Mouse (Mus musculus) CH12.LX (cell line): ENCODE measurements around the gene Stard8. TPM values are rescaled to one million over a fixed set of nuclear protein-coding genes. Genes with fewer than 3 reads are reported as not detected.

ENCODE experiments used
- DNase-seq: peaks from one replicate; pipeline ENCODE4 v3.0.0-alpha.2; 2013; ENCODE audit errors: extremely low read depth
- H3K27ac ChIP-seq: 2 replicates; pipeline ENCODE4 v1.5.1; 2012; ENCODE audit warnings: low read depth, mild to moderate bottlenecking, control low read depth, moderate library complexity; ENCODE audit not compliant: insufficient read depth
- H3K27me3 ChIP-seq: replicated peaks from 2 replicates; pipeline ENCODE3; 2012; ENCODE audit warnings: inconsistent platforms
- H3K36me3 ChIP-seq, 2 experiments: replicated peaks in 1 of 2; 2 replicates each; pipeline versions ENCODE3 to v1.6.1; 2012; ENCODE audit warnings: inconsistent platforms in 1 of 2, low read length in 1 of 2, mild to moderate bottlenecking in 1 of 2, mixed read lengths in 1 of 2, moderate library complexity in 1 of 2; ENCODE audit not compliant: control insufficient read depth in 1 of 2, insufficient read depth in 1 of 2
- H3K4me1 ChIP-seq, 2 experiments: 2 replicates each; pipeline ENCODE4 v1.6.1; 2012; ENCODE audit warnings: inconsistent platforms in 1 of 2, moderate library complexity in 1 of 2; ENCODE audit not compliant: insufficient read depth in 2 of 2, control insufficient read depth in 1 of 2
- H3K4me2 ChIP-seq: 2 replicates; pipeline ENCODE4 v1.6.1; 2012; ENCODE audit warnings: low read depth, mild to moderate bottlenecking, control low read depth; ENCODE audit not compliant: poor library complexity, insufficient read depth, severe bottlenecking
- H3K4me3 ChIP-seq, 3 experiments: fragments of 150-350 bp in 1 of 3; sonication (generic) in 1 of 3; replicated peaks in 1 of 3; 2 replicates each; pipeline versions ENCODE3 to v1.5.1; 2011 to 2012; ENCODE audit warnings: low read depth in 2 of 3, low read length in 2 of 3, mild to moderate bottlenecking in 2 of 3, moderate library complexity in 2 of 3, control low read depth in 1 of 3, improper control_type of control experiment in 1 of 3, inconsistent platforms in 1 of 3, mixed read lengths in 1 of 3; ENCODE audit not compliant: poor library complexity in 1 of 3
- H3K79me2 ChIP-seq: replicated peaks from 2 replicates; pipeline ENCODE4 v1.6.1; 2012; ENCODE audit warnings: mild to moderate bottlenecking, moderate library complexity; ENCODE audit not compliant: control insufficient read depth, poor library complexity, insufficient read depth, severe bottlenecking; ENCODE audit errors: extremely low read depth
- H3K9ac ChIP-seq: 2 replicates; pipeline ENCODE4 v1.6.1; 2012; ENCODE audit warnings: low read depth, mild to moderate bottlenecking, control low read depth, moderate library complexity; ENCODE audit not compliant: insufficient read depth
- H3K9me3 ChIP-seq: replicated peaks from 2 replicates; pipeline ENCODE3; 2012; ENCODE audit warnings: low read length, inconsistent platforms, mixed read lengths
- BHLHE40 ChIP-seq: IDR thresholded peaks from 2 replicates; pipeline ENCODE4 v1.6.1; 2011; ENCODE audit warnings: mild to moderate bottlenecking, low read depth, low read length, improper control_type of control experiment
- CHD1 ChIP-seq: IDR thresholded peaks from 2 replicates; pipeline ENCODE4 v1.6.1; 2012; ENCODE audit warnings: low read depth, low read length, improper control_type of control experiment, inconsistent platforms
- CTCF ChIP-seq, 2 experiments: IDR thresholded peaks in 1 of 2; conservative IDR thresholded peaks in 1 of 2; 2 replicates each; pipeline ENCODE4 v1.5.1; 2011 to 2012; ENCODE audit warnings: low read depth in 2 of 2, low read length in 2 of 2, improper control_type of control experiment in 1 of 2, inconsistent platforms in 1 of 2, mild to moderate bottlenecking in 1 of 2, moderate library complexity in 1 of 2
- ELF1 ChIP-seq: IDR thresholded peaks from 2 replicates; pipeline ENCODE4 v1.6.1; 2014; ENCODE audit warnings: low read depth, mild to moderate bottlenecking, inconsistent platforms, low read length, improper control_type of control experiment
- EP300 ChIP-seq: IDR thresholded peaks from 2 replicates; pipeline ENCODE4 v1.6.1; 2011; ENCODE audit warnings: low read length, improper control_type of control experiment
- GABPA ChIP-seq: IDR thresholded peaks from 2 replicates; pipeline ENCODE4 v1.6.1; 2012; ENCODE audit warnings: low read depth, low read length, improper control_type of control experiment, inconsistent platforms; ENCODE audit not compliant: insufficient replicate concordance
- MAX ChIP-seq: IDR thresholded peaks from 2 replicates; pipeline ENCODE4 v1.6.1; 2011; ENCODE audit warnings: low read length, improper control_type of control experiment
- MYC ChIP-seq: IDR thresholded peaks from 2 replicates; pipeline ENCODE4 v1.6.1; 2011; ENCODE audit warnings: low read depth, mild to moderate bottlenecking, improper control_type of control experiment, low read length
- NELFE ChIP-seq: IDR thresholded peaks from 2 replicates; pipeline ENCODE4 v1.6.1; 2011; ENCODE audit warnings: low read depth, low read length, improper control_type of control experiment
- UBTF ChIP-seq: IDR thresholded peaks from 2 replicates; pipeline ENCODE4 v1.6.1; 2012; ENCODE audit warnings: low read depth, mild to moderate bottlenecking, inconsistent platforms, low read length, improper control_type of control experiment, moderate library complexity
- USF1 ChIP-seq: IDR thresholded peaks from 2 replicates; pipeline ENCODE4 v1.6.1; 2014; ENCODE audit warnings: low read depth, mild to moderate bottlenecking, inconsistent platforms, low read length, improper control_type of control experiment
- USF2 ChIP-seq: conservative IDR thresholded peaks from 2 replicates; pipeline ENCODE4 v1.6.1; 2011; ENCODE audit warnings: low read depth, low read length, improper control_type of control experiment
- ZC3H11A ChIP-seq: IDR thresholded peaks from 2 replicates; pipeline ENCODE4 v1.6.1; 2012; ENCODE audit warnings: low read depth, mild to moderate bottlenecking, inconsistent platforms, low read length, improper control_type of control experiment
- dilution Hi-C: fragments of 300-500 bp; cut with MboI; formaldehyde crosslinking; loops from 2 replicates; pipeline ENCODE4 v1.14.3; 2020; ENCODE audit warnings: low sequenced_read_pairs; ENCODE audit not compliant: extremely low pct_unique_long_range_greater_than_20kb, extremely low pct_ligation_motif_present
- in situ Hi-C: fragments of 300-500 bp; cut with MboI; formaldehyde crosslinking; loops from 3 replicates; pipeline ENCODE4 v1.14.3; 2019; ENCODE audit warnings: low sequenced_read_pairs, low pct_ligation_motif_present, low pct_unique_long_range_greater_than_20kb, mixed read lengths
- polyA plus RNA-seq: library from polyadenylated mRNA; unstranded; fragments of >175 nt; gene quantifications from 2 replicates; pipeline ENCODE4 v1.2.1, GENCODE M21; 2012; ENCODE audit warnings: low read depth; ENCODE audit not compliant: insufficient read length
- total RNA-seq, 2 experiments: library from RNA; depleted of rRNA; stranded (reverse); fragments of 300-350 nt in 1 of 2; fragments of >200 nt in 1 of 2; gene quantifications; 2 replicates each; pipeline ENCODE4 v1.2.3; 2012 to 2014

Stard8 gene
- total and polyA plus RNA-seq, 3 experiments = 0.17 to 0.35 (median 0.19) TPM

GRCm38 (mm10) chrX:99042451-99042951, 39.5 kb downstream of the Stard8 start:
- DNase-seq = peak; percentile 55
- no peaks in the 10 kb centered on the region for H3K36me3 ChIP-seq
- peak overlapping the region; percentile 45; the same call in 1 of the 2 replicates for H3K9ac ChIP-seq
- no peaks in the 10 kb centered on the region for H3K9me3 ChIP-seq
- no peaks in the 10 kb centered on the region for H3K79me2 ChIP-seq
- H3K4me1 ChIP-seq = no peaks in the 10 kb centered on the region
- TF ChIP-seq USF2 (no peak), UBTF (no peak), ELF1 (no peak), CTCF (conservative IDR thresholded peaks at IDR 0.05 in 1 of 2, IDR thresholded peaks at IDR 0.05 in 1 of 2; ENCODE audit: low read depth in 2 of 2, low read length in 2 of 2) (no peak), MAX (no peak), USF1 (no peak), EP300 (no peak)
- no peaks in the 10 kb centered on the region for H3K27me3 ChIP-seq
- dilution Hi-C loops (no loop called here), in situ Hi-C loops (no loop called here)
- H3K4me3 ChIP-seq = peak overlapping the region in 2 of 3 experiments; percentile 32 to 68
- H3K27ac ChIP-seq = no peak overlapping the region
- peak overlapping the region; percentile 80 for H3K4me2 ChIP-seq

DNA sequence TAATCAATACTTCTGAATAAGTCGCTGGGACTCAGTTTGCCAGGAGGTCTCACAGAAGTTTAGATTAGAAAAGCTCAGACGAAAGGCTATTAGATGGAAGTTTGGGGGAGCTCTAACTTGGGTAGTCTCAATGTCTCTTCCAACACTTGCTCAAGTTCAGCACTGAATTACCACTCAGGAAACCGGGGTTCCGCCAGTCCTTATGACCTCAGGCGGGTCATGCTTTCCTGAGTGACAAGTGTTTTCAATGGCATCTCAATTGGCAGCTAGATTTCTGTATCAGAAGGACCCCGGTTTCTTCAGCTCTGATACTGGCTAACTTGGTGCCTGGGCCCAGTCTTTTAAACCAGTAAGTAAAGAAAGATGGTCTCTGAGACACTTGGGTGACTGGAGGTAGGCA, 40.2 kb downstream of the Stard8 start:
- Histone ChIP-seq H3K79me2 (no peaks in the 10 kb centered on the region), H3K36me3 (no peaks in the 10 kb centered on the region), H3K4me1 (no peaks in the 10 kb centered on the region), H3K4me2 (no peak overlapping the region), H3K9me3 (no peaks in the 10 kb centered on the region), H3K27ac (no peak overlapping the region), H3K4me3 (no peak overlapping the region), H3K9ac (no peak overlapping the region), H3K27me3 (no peaks in the 10 kb centered on the region)
- in situ Hi-C loops (no loop called here), dilution Hi-C loops (no loop called here)
- no peak for DNase-seq
- TF ChIP-seq MYC = no peak

DNA sequence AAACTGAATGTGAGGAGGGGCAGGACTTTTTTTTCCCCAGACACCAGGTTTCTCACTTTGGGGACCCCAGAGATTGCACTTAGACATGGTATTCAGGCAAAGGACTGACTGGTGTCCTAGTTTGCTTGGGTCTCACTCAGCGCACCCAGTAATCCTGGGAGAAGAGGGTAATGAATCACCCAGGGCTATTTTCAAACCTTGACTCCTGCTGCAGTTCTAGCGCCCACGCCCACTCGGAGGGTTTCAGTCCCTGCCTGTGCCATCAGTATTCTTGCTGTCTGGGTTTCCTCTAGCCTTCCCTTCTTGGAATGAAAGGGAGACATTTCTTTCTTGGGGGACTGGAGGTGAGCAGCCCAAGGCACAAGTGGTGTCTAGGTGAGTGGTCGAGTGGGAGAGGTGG, 40.7 kb downstream of the Stard8 start:
- dilution Hi-C loops = no loop called here

More for the DNA sequence above, 40.7 kb downstream of the Stard8 start:
- no peak overlapping the region for H3K4me2 ChIP-seq
- H3K9ac ChIP-seq = no peak overlapping the region
- no peak overlapping the region for H3K27ac ChIP-seq
- no peaks in the 10 kb centered on the region for H3K4me1 ChIP-seq
- no peaks in the 10 kb centered on the region for H3K9me3 ChIP-seq
- H3K36me3 ChIP-seq = no peaks in the 10 kb centered on the region
- no peaks in the 10 kb centered on the region for H3K79me2 ChIP-seq
- no peaks in the 10 kb centered on the region for H3K27me3 ChIP-seq
- in situ Hi-C loops = no loop called here
- H3K4me3 ChIP-seq = no peak overlapping the region
- no peak for DNase-seq
- no peak for TF ChIP-seq CHD1
- TF ChIP-seq USF2 = no peak
- TF ChIP-seq MAX = no peak
- no peak for TF ChIP-seq ZC3H11A
- TF ChIP-seq BHLHE40 = no peak
- TF ChIP-seq GABPA = no peak
- no peak for TF ChIP-seq NELFE
